Mouse (Mus musculus) gastrocnemius, adult 18-20 months (tissue): Measurements from ENCODE around the gene Hectd4. TPM values are rescaled to one million over a fixed set of nuclear protein-coding genes. Genes with fewer than 3 reads are reported as not detected.

Experiments
- DNase-seq: peaks from one replicate; pipeline ENCODE4 v3.0.0; 2021; ENCODE audit warnings: low spot score
- total RNA-seq, 2 experiments: library from RNA; stranded (reverse); gene quantifications; 2 replicates each; pipeline ENCODE4 v1.2.3; 2021

Gene Hectd4
- total RNA-seq, 2 experiments from 2014 or later: 11.3 to 11.8 TPM

DNA sequence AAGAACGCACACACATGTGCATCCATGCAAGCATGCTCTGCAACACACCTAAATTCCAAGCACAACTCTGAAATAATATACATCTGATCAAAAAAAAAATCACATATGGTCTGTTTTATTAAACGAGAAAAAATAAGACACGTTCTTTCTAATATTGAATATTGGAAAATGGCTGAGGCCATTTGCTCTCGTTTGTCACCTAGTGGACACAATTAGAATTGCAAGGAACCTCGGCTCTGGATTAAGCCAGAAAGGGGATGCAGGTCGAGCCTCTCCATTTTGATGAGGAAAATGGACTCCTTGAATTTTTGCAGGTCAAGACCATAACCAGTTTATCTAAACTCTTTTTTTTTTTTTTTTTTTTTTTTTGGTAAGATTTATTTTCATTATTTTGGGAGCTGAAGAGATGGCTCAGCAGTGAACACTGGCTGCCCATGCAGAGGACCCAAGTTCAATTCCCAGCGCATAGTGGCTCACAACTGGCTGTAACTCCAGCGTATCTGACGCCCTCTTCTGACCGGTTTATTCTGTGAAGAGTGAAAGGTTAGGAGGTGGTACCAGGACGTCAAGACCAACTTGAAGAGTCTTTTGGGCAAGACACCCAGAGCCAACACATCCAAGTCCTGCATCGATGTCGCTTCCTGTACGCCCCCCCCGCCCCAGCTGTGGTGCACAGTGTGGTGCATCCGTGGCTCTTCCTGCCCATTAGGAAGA lies 172.8 kb downstream of the Hectd4 start:
- DNase-seq: peak; percentile 63

DNA sequence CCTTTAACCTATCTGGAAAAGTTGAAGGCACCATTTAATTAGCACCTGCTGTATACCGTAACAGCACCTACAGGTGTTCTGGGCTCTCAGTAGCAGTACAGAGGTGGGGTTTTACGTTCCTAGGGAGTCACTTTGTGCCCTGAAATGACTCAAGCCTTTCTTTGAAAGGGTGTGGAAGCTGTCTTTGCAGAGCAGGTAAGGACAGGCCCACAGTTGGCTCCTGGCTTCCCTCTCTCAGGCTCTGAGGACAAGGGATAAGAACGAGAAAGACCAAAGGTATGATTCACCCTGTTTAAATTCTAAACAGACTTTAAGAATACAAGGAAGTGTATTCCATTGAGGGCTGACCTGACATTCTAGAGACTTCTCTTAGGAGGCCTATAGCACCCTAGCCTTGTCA lies 173.4 kb downstream of the Hectd4 start:
- no peak for DNase-seq

DNA sequence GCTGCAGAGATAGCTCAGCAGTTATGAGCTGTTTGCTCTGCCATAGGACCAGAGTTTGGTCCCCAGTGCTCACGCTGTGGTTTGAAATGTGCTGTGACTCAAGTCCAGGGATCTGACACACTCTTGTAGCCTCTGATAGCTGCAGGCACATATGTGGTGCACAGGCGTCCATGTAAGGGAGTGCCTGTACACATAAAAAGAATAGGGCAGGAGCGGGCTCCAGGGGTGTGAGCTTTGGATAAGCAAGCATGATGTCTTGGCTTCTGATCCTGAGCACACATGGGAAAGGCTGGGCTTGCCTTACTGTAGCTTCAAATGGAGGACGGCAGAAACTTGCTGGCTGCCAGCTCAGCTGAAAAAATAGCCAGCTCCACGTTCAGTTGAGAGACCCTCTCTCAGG lies 175.6 kb downstream of the Hectd4 start:
- no peak for DNase-seq

DNA sequence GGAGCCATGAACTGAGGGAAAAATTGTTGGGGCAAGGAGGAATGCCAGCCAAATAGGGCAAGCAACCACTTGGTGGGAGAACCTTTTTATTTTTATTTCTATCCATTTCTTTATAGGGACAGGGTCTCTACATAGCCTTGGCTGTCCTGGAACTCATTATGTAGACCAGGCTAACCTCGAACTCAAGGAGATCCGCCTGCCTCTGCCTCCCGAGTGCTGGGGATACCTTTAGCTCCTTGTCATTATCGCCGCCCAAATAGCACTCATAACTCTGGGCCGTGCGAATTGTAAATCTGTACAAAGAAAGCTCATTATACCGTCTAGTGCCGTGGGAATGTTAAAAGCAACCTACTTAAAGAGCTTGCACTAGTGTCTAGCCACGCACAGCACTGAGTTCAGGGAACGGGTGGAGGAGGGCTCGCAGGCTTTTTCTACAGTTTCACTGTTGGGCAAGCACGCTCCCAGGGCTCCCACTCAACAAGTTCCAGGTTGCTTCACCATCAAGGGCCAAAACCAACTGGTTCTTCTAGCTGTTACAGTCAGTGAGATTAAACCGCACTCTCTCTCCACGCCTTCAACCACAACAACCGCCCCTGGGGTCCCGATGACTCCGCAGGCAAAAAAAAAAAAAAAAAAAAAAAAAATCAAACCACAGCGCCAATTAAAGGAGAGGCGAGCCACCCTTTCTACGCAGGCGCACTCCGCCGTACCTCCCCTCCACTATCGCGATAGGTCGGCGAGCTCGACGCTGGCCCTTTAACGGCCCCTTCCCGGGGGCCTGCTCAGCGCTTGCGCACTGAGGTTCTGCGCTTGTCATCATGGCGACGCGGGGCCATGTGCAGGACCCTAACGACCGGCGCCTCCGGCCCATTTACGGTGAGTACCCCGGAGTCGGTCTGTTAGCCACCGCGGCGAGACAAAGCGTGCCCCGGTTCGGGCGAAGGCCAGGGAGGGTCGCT lies 177.4 kb downstream of the Hectd4 start, which contains the start of gene Naa25:
Gene Naa25, plus strand, starts transcription at position 750 of the 959 bp plus-strand sequence.
- peak; percentile 96 for DNase-seq

DNA sequence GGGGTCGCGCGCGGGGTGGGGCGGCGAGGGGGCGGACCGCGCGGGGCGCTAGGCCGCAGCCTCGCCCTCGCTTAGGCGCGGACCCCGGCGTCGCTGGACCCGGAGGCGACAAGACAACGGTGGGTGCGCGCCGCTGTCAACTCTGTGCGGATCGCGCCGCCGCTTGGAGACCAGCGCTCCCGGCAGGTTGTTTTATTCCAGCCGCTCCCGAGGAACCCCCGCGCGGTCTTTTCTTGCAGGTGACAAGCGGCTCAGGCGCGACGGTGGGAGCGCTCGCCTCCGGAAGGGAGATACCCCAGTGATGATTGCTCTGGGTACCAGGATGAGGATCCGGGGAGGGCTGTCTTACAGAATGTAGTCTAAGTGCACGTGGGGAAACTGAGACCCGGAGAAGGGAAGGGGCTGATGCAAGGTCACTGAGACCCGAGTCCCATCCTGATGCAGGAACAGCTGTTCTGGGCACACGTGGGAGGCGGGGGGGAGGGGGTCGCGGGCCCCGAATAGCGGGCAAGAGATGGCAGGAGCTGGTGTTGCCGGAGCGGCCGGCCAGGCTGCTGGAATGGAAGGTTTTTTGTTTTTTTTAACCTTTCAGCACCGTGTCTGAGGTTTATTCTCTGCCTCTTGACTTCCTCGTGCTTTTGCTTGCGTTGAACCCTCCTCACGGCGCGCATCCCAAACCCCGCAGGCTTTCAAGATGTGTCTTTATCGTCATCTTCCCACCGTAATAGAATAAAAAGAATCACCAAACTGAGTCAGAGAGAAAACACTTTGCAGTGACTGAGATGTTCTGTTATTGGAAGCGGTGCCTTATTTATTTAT lies 178.3 kb downstream of the Hectd4 start:
- no peak for DNase-seq

DNA sequence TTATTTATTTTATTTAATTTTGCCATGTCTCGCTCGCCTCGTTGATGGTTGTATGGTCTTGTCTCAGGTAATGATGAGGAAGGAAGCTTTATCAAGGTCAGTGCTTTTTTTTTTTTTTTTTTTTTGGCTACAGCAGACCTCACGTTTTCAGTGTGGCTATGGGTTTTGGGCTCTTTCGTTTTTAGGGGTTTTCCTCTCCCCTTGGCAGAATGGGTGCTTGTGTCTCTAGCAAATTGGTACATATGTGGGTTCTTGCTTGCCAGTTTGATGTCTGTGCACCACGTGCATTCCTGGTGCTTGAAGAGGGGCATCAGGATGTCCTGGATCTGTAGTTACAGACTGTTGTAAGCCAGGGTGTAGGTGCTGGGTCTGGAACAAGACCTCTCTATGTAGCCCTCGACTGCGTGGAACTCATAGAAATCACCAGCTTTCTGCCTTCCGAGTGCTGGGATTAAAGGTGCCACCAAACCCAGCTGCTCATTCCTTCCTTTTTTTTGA lies 179.0 kb downstream of the Hectd4 start:
- no peak for DNase-seq

DNA sequence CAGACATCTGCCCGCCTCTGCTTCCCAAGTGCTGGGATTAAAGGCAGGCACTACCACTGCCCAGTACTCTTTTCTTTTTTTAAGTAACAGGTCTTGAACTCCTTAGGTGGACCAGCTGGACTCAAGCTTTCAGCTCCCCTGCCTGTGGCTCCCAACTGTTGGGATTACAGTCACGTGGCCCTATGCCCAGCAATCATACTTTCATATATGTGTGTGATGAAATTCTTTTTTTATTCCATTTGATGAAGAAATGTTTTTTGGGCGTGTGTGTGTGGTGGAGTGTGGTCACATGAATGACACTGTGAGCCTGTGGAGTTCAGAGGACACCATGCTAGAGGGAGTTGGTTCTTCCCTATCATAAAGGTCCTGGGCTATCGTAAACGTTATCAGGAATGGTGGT lies 179.5 kb downstream of the Hectd4 start:
- DNase-seq: no peak

DNA sequence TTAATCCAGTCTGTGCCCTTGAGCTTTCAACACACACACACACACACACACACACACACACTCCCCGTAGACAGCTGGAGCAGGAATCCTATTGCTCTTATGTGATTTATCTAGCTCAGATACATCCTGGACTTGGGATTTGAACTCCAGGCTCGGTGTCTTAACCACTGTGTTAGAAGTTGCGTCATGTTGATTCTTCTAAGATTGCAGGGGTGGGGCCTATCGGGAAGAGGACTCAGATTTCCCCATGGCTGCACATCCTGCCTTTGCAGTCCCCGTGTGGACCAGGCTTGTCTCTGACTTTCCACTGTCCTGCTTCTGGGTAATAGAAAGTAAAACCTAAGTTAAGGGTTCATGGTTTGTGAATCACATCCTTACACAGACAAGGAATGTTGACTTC lies 180.0 kb downstream of the Hectd4 start:
- DNase-seq: no peak

DNA sequence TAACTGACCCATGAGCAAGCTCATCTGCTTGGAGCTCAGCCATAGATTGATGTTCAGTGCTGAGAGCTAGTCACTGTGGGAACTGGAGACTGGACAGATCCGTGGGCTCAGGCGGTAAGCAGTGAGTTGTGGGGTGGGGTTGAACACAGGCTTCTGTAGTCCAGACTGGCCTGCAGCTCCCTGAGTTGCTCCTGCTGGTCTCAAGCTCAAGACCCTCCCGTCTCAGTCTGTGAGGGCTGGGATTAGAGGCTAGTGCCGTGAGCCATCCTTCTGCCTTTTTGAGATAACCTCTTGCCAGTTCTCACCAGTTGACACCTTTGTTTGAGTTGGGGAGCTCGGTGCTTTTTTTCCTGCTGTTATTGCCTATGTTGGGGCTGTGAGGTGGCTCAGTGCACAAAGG lies 180.8 kb downstream of the Hectd4 start:
- DNase-seq: no peak

DNA sequence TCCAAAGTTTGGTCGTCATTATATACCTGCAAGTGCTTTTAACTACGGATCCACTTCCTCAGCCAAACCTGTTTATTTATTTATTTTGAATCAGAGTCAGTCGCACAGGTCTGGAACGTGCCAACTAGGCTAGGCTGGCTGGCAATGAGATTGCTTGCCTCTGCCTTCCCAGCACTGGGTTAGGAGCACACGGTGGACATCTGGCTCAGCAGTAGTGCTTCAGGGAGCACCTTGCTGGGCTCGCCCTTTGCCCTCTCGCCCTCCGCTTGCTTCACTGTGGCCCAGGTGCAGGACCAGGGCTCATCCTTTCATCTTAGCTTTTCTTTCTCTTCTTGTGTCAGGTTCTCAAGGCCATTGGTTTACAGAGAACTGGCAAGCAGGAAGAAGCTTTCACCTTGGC lies 187.8 kb downstream of the Hectd4 start:
- no peak for DNase-seq

DNA sequence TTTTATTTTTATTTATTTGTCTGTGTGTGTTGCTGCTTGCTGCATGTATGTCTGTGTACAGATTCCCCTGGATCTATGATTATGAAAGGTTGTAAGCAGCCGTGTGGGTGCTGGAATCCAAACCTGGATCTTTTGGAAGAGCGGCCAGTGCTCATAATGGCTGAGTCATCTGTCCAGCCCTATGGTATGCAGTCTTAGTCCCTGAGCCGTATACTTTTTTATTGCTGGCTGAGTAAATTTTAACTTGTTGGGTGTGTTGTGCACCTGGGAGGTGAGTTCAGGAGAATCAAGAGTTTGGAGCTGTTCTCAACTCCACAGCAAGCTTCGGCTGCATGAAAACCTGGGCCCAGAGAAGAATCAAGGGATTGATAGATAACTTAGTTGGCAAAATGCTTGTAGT lies 191.0 kb downstream of the Hectd4 start:
- no peak for DNase-seq

Other genes with a start within 250 kb of the Hectd4 start
- gene Rph3a, start 210.1 kb upstream of the Hectd4 start, total RNA-seq: not detected
- gene Ptpn11, start 28.8 kb upstream of the Hectd4 start, total RNA-seq: 10 to 100 TPM; 58.2 to 78.2 TPM
- 100 to 1,000 TPM; 465 to 471 TPM for gene Rpl6, start 15.7 kb upstream of the Hectd4 start, total RNA-seq
- 10 to 100 TPM; 45.9 to 48.0 TPM for gene Trafd1, start 165.4 kb downstream of the Hectd4 start, total RNA-seq
- 10 to 100 TPM; 25.9 to 29.7 TPM for gene Naa25, start 177.7 kb downstream of the Hectd4 start, total RNA-seq
- 1 to 10 TPM; 7.4 to 7.5 TPM for gene Tmem116, start 231.7 kb downstream of the Hectd4 start, total RNA-seq
- gene Erp29, start 232.3 kb downstream of the Hectd4 start, total RNA-seq: 10 to 100 TPM; 28.6 to 38.1 TPM